Mouse (Mus musculus): ENCODE measurements around the gene Plekhm2.

Gene Plekhm2

GRCm38 (mm10) chr4:141659739-141660138 lies 5.0 kb downstream of the Plekhm2 start:
- DNase-seq, result peak; percentile 24

GRCm38 (mm10) chr4:141658846-141659484 lies 5.7 kb downstream of the Plekhm2 start:
- DNase-seq, result no peak

DNA sequence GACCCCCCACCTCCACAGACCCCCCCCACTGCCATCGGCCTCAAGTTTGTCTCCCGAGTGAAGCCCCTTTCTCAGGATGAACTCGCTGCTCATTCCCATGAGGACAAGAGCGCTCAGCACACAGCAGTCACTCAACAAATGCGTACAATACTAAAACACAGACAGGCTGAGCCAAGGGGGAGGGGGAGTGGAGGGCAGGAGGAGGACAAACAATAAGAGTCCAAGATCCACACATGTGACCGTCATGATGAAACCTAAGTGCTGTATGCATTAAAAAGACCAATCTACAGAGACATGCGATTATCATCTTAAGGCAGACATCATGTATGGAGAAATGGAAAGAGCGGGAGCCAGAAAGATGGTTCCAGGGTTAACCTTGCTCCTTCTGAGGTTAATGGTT lies 7.8 kb downstream of the Plekhm2 start:
- no peak for DNase-seq

DNA sequence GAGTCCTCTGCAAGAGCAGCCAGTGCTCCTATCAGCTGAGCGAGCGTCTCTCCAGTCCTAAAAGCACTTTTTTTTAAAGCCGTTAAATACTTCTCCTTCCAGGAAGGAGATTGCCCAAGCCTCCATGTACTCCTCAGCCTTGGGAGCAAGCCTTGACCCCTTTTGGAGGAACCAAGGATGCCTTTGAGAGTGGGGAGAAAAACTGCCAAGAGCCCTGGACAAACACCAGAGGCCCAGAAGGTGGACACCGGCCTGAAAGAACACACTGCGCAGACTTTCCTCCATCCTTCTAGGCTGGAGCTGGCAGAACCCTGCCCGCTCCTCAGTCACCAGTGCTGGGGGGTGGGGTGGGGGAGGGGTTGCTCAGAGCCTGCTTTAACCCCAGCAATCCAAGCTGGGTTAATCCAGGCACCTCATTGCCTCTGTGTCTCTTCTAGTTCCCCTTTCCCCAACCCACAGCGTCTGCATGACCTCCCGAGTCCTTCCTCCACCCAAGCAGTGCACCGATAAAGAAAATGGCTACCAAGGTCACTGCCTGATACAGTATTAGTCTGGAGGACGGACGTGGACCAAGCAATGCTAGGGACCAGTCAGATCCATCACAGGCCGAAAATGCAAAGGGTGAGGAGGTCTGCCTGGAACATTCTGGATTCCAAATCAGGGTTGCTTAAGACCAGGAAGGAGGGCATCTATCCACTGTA lies 8.6 kb downstream of the Plekhm2 start:
- no peak for DNase-seq

DNA sequence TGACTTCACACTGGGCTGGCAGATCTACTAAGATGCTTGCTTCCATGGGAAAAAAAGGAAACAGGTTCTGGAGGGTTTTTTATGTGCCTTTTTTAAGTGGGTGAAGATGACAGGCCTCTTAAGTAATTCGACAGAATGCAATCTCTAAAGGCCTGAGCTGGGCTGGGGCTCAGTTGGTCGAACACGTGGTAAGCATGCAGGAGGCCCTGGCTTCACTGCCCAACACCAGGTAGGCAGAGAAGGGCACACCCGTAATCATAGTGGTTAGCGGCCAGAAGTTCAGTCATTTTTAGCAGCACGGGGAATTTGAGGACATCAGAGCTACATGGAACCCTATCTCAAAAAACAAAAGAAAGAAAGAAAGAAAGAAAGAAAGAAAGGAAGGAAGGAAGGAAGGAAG lies 10.2 kb downstream of the Plekhm2 start:
- no peak for DNase-seq

DNA sequence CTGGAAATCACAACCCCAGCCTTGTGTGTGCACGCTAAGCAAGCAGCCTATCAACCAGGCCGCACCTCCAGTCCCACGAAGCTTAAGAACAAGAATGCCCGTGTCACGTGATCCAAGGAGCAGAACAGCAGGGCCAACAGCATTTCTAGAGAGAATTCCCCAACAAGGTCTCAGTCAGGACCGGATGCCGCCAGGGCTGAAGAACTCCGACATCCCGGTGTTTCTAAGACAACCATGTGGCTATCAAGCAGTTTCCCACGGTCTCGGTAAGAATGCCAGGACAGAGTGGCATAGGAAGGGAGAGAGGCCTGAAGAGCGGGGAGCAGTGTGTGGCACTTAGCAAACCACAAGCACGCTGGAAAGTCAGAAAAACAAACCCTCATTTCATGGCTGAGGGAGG lies 10.9 kb downstream of the Plekhm2 start:
- DNase-seq, result no peak

- DNase-seq, result no peak
Measured at GRCm38 (mm10) chr4:141653044-141653443, 11.7 kb downstream of the Plekhm2 start.

DNA sequence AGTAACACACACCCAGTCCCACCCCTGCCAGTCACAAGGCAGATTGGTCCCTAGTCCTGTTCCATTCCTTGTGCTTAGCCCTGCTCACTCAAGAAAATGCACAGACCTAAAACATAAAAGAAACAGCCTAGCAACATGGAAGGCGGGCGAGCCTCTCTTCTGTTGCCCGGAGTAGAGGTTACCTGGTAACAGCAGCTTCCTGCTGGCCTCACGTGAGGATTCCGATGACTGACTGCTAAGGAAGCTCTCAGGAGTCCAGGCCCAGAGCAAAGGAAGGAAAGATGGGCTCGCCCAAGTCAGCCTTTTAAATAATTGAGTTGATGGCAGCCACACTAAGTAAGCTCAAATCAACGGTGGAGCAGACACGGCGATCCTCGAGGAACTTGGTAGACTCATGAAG lies 12.8 kb downstream of the Plekhm2 start:
- DNase-seq, result no peak

GRCm38 (mm10) chr4:141651286-141651685 lies 13.4 kb downstream of the Plekhm2 start:
- no peak for DNase-seq

- no peak for DNase-seq
Measured at GRCm38 (mm10) chr4:141649244-141649643, 15.5 kb downstream of the Plekhm2 start.

DNA sequence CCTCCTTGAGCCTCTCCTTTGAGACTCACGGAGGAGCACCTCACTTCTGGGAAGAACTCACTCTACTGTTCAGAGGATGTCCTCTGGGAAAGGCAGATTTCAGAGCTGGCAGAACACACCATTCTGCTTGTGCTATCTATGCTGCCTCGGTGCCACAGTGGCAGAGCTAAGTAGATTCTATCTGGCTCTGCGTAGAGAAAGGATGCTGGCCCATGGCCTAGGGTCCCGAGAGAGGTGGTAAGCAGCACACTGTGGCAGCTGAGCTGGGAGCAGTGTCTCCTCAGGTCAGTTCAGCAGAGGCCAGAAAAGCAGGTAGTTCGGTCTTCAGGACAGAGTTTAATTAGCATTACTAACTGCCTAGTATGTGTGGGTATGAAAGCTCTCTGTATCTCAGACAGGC lies 16.4 kb downstream of the Plekhm2 start:
- DNase-seq, result no peak

GRCm38 (mm10) chr4:141647187-141647586 lies 17.5 kb downstream of the Plekhm2 start:
- DNase-seq, result no peak

- DNase-seq, result no peak
Measured at GRCm38 (mm10) chr4:141645988-141646387, 18.7 kb downstream of the Plekhm2 start.

GRCm38 (mm10) chr4:141643118-141643855 lies 21.4 kb downstream of the Plekhm2 start:
- no peak for DNase-seq

- DNase-seq, result no peak
Measured at GRCm38 (mm10) chr4:141641961-141642811, 22.5 kb downstream of the Plekhm2 start.

DNA sequence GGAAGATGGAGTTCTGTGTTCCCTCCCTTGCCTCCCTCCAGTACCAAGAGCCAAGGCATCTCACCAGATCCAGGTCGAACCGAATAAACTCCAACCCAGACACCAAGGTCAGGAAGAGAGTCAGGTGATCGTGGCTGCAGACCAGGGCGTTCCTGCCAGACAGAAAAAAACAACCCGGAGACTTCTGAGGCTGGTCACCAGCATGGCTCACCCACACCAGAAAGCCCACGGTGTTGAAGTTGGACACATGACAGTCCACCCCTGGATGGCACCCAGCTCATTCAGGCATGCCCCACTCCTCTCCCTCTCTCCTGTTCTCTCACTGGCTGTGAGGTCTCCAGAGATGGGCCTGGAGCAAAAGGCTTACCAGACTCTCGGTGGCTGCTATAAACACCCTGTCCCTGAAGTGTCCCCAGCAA lies 23.3 kb downstream of the Plekhm2 start:
- no peak for DNase-seq

DNA sequence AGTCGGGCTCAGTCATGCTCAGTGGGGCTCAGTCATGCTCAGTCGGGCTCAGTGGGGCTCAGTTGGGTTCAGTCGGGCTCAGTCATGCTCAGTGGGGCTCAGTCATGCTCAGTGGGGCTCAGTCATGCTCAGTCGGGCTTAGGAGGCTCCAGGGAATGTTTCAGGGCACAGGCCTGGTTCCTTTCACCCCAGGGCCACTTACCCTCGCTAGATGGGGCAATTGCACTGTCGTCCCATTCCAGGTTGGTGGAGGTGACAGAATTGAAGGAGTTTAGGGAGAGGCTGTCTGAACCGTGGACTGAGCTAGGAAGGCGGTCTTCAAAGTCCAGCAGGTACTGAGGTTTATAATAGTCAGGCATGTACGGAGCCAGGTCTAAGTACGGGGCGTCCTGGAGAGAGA lies 25.2 kb downstream of the Plekhm2 start:
- no peak for DNase-seq

DNA sequence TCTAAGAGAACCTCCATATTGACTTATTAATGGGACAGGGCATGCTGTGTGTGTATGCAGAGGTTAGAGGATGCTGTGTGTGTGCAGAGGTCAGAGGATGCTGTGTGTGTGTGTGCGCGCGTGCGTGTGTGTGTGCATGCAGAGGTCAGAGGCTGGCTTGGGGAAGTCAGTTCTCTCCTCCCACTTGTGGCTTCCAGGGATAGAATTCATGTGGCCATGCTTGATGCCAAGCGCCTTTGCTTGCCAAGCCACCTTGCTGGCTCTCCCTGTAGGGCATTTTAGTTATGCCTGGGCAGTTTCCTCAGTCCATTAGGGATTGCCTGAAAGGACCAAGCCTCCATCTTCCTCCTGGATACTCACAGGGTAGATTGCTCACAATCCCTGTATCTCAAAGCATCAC lies 28.0 kb downstream of the Plekhm2 start:
- DNase-seq, result no peak

DNA sequence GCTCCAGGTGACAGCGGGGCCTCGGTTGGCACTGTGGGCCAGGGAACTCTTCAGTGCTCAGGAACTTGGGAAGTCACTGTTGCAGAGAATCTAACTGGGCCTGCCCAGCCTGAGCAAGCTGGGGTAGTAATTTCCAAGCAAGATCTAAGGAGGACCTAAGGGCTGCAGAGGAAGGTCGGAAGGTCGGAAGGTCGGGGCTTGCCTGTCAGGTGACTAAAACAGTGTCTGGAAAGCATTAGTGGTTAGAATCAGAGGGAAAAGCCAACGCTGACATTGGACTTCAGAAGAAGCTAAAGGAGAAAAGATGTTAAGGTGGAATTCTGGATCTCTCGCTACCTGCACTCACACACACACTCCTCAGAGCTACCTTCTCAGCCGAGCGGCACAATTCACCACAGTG lies 28.7 kb downstream of the Plekhm2 start:
- peak; percentile 41 for DNase-seq

GRCm38 (mm10) chr4:141632111-141632873 lies 32.4 kb downstream of the Plekhm2 start:
- DNase-seq, result no peak

DNA sequence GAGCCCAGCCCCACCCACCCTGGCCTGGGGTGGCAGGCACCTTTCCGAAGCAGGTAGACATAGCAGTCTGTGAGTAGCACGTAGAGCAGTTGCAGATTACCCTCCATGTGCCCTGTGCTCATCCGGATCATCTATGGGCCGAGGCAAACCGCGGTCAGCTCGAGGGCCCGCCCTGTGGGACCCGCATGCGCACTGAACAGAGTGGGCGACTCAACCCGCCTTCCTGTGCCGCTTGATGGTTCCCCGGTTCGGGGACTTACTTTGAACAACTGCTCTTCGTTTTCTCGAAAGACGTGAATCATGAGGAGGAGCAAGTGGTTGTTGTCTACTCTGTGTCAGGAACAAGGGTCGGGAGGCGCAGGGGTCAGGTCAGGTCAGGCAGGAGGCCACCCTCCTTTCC lies 33.4 kb downstream of the Plekhm2 start:
- DNase-seq, result no peak

- no peak for DNase-seq
Measured at GRCm38 (mm10) chr4:141630021-141630420, 34.7 kb downstream of the Plekhm2 start.
